Mouse (Mus musculus) MN1 (cell line): Measurements from ENCODE around the gene Plxnb3.

ENCODE experiments used
- DNase-seq: peaks from one replicate; pipeline ENCODE4 v3.0.0-alpha.2; 2016; ENCODE audit warnings: low spot score

Plxnb3 gene

DNA sequence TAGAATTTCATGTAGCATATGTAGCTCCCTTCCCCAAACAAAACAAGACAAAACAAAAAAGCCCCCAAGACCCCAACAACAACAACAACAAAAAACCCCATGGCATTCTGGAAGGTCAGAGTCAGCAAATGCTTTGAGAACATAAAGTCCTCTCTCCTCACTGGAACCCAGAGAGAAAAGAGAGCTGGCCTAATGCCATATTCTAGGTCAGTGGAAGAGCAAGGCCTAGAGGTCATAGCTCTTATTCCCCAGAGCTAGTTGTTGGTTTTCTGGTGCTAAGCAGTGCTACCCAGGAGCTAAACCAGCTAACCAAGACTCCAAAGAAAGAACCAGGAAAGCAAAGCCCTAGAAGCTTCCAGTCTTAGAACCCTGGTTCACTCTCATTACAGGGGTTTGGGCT lies 28.8 kb downstream of the Plxnb3 start:
- DNase-seq, result peak; percentile 18

DNA sequence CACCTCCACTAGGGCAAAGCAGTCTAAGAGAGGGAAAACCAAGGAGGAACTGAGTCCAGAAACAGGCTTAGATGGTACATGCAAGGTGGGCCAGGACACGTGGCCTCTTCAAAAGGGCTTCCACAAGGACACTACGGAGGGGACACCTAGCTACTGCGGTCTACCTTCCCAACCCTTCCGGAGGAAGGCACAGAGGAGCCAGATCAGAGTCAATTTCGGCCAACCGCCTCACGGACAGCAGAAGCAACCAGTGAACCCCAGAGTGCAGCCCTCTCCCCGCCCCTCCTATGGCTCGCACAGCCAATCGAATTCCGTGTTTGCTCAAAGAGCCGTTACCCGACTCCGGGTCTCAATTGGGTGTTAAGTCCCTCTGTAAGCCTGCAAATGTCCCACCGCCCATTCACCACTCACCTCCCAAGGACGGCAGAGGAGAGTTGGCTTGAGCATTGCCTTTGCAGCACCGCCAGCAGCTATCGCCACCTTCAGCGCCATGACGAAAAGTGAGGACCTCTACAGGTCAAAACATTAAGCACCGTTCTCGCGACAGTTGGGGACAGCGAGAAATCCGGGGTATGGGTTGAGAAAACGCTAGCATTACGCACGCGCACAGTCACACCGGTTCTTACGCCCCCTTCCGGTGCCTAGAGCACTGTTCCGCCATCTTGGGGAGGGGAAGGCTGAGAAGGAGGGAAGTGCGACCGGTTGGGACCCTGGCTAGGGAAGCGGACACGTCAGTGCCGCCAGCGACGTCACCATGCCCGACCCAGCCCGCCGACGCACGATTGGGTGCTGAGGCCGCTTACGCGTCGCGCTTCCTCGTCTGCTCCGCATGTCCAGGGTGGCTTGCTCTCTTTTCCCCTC lies 29.7 kb downstream of the Plxnb3 start, which contains the start of the genes Idh3g and Ssr4:
Gene Idh3g, minus strand, starts transcription at position 534 of the 861 bp plus-strand sequence.
Gene Ssr4, plus strand, starts transcription at position 665 of the 861 bp plus-strand sequence.
- peak; percentile 97 for DNase-seq

DNA sequence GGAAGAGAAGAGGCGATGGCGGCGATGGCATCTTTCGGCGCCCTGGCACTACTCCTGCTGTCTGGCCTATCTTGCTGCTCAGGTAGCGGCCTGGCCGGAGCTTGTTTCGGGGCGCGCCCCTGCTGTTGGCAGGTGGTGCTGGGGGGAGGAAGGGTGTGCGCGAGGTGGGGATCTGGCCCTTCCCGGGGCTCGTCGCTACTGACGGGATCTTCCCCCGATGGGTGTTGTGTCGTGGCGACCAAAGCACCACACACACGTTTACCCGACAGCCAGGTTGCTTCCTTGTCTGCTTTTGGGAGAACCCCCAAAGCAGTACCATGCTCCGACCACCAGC lies 30.3 kb downstream of the Plxnb3 start:
- DNase-seq, result no peak

DNA sequence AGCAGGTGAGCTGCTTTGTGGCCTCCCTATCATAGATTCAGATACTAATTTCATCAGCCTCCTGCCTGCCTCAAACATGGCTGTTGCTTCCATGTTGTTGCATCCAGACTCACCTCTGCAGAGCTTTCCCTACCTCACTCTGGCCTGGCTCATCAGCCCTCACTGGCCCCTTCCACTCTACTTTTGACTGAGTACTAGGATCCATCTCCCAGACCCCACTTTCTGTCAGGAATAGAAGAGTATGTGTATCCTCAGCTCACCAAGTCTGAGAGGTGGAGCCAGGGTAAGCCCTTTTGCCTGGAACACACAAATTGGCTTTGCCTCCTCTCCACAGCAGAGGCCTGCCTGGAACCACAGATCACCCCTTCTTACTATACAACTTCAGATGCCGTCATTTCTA lies 31.6 kb downstream of the Plxnb3 start:
- DNase-seq, result no peak

DNA sequence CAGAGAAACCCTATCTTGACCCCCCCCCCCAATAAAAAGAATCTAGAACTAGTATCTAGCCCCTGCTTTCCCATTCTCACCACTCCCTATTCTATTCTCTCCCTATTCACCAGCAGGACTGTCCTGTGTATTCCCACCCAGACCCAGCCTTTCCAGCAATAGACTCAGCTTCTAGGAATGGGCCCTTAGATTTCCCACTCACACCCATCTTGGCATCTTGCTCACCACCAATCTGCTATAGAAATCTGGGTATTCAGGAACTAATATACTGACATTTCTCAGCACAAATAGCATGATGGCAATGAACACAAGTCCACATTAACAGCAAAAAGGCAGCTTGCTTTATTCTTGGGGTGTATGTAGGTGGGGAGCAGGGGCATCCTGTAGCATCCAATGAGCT lies 36.1 kb downstream of the Plxnb3 start:
- no peak for DNase-seq

DNA sequence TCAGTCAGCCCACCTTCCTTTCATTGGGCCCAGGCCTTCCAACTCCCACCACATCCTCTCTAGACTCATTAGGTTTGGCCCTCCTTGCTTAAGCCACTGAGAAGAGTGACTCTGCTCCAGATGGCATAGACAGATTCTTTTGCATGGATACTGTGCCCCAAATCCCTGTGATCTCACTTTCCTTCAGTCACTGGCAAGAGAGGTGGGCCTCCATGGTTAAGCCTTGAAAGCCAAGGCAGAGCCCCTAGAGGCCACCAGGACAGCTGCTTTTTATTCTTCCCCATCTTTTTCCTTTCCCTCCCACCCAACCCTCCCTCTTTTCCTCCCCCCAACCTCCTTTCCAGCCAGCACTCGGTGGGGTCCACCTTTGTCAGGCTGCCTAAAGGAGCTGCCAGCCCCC lies 36.6 kb downstream of the Plxnb3 start:
- no peak for DNase-seq

DNA sequence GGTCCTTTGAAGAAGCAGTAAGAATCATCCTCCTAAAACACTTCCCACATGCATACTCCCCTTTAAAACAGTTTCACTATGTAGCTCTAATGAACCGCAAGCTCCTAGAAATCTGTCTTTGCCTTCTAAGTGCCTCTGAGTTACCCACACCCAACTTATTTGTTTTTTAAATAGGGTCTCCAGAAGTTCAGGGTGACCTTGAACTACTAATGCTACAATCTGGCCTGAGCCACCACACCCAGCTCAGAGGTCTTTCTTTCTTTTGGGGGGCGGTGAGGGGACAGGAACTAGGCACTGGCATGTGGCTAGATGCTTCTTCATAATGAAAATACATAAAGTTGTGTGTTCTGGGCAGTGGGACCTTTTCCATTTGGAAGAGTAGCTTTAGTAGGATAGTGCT lies 40.6 kb downstream of the Plxnb3 start:
- no peak for DNase-seq

DNA sequence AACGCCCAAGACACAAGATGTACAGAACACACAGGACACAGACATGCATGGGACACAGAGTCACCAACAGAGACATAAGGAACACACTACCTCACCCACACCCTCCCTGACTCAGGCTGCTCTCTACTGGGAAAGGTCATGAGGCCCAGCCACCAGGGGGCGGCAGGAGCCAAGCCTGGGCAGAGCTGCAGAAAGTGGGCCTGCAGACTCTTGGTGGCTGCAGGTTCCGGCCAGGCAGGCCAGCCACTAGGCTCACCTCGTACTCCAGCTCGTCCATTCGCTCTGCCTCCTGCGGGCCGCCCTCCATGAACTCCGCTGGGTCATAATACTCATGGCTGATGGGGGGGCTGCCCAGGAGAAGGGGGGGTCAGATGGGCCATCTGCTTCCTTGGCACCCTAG lies 41.6 kb downstream of the Plxnb3 start:
- DNase-seq, result peak; percentile 80

DNA sequence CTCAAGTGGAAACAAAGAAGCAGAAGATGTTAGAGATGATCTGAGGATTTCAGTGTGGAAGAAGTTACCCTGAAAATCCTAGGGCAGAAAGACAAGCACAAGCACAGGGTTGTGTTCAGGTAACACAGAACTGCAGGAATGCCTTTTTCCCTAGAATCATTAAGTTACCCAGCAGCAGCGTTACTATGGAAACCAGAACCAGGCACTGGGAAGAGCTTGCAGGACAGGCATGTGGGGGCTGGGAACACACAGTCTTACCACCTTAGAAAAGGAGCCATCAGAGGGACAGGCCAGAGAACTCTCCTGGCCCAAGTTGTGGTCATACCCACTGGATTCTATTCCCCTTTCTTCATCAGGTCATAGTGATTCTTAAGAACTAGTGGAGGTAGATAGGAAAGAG lies 48.9 kb downstream of the Plxnb3 start:
- peak; percentile 21 for DNase-seq

DNA sequence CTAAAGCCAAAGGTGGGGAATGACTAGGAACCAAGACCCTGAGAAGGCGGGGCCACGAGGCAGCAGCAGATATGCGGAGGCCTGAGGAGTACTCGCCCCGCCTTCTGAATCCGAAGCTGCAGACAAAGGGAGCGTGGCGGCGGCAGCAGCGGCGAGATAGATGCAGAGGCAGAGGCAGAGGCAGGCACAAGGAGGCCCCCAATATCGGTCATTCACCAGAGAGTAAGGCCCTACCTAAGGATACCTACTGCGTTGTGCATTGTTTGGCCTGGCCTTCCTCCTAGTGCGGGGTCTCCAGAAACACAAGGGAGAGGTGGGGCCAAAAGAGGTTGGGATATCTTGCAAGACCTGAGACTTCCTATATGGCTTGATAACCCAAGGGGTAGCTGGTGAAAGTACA lies 58.2 kb downstream of the Plxnb3 start:
- no peak for DNase-seq

DNA sequence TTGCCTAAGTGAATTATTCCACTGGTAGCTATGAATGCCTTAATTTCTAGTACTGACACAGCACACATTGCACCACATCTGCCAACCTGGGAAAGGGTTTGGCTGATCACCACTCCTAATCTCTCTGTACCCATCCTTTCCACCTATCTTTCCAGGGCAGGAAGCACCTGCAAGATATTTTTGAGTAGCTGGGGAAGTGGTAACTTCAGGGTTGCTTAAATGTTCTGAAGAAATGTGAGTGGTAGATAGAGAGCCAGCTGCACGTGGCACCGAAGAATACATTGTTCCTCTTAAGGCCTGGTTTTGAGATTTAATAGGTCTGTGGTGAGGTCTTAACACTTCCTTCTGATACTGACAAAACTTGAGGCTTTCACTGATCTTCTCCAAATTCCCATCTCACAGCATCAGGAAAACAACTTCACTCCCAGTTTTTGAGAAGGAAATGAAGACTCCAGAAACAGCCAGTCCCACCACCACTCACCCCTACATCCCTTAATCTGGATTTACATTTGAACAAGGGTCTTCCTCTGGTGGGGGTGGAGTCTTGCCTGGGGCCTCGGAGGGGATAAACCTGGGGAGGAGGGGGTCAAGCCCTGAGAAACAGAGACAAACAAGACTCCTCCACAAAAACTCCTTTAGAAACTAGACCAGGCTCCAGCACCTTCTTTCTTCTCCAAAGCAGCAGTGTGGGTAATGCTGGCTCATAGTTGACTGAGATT lies 59.9 kb downstream of the Plxnb3 start:
- DNase-seq, result no peak
